Mouse (Mus musculus): ENCODE data around the gene Hist1h2ah. TPM values are rescaled to one million over a fixed set of nuclear protein-coding genes. Genes with fewer than 3 reads are reported as not detected.
A peak's percentile ranks its signal among the peaks of the same experiment; 100 is the strongest.
"Not testable (repeated sequence)": the region's sequence is repeated elsewhere in the genome, so short reads cannot be mapped to it uniquely, and the experiment has no call there.

Gene Hist1h2ah
- polyA plus RNA-seq, 1 experiment from 2014 or later: 7.8 TPM

DNA sequence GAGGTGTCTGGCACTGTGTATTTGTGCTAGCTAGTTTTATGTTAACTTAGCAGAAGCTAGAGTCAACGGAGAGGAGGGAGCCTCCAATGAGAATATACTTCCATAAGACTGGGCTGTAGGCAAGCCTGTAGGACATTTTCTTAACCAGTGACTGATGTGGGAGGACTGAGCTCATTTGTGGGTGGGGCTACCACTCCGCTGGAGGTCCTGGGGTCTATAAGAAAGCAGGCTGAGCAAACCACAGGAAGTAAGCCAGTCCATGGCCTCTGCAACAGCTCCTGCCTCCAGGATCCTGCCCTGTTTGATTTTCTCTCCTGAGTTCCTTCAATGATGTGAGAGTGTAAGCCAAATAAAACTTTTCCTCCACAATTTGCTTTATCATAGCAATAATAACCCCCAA is 9.9 kb upstream of the Hist1h2ah start:
- no peak for ATAC-seq (ENCODE audit: low FRiP score, low TSS enrichment)
- no peaks in the 10 kb centered on the region for H3K9me3 ChIP-seq (ENCODE audit: low read length)
- no peak overlapping the region for H3K4me2 ChIP-seq (replicated peaks; ENCODE audit: low read depth, low read length)
- H3K27me3 ChIP-seq (ENCODE audit: insufficient read depth, low read length): no peaks in the 10 kb centered on the region
- WGBS: 65% methylated on average over 2 of the region's 2 CpGs
- no peaks in the 10 kb centered on the region for H3K36me3 ChIP-seq (ENCODE audit: insufficient read depth, low read length)
- H3K4me1 ChIP-seq (ENCODE audit: insufficient read depth, low read length): peaks cover 19% of the 10 kb centered on the region
- no peak overlapping the region for H3K9ac ChIP-seq (replicated peaks; ENCODE audit: low read length)
- no peak overlapping the region for H3K4me3 ChIP-seq (ENCODE audit: low read length)
- no peak overlapping the region for H3K27ac ChIP-seq (ENCODE audit: low read length)

- H3K9me3 ChIP-seq (ENCODE audit: low read length): no peaks in the 10 kb centered on the region
- H3K4me3 ChIP-seq (ENCODE audit: low read length): peak overlapping the region; percentile 49; the same call in 1 of the 2 replicates
- peak overlapping the region; percentile 75; the same call in 1 of the 2 replicates for H3K27ac ChIP-seq (ENCODE audit: low read length)
- H3K4me1 ChIP-seq (ENCODE audit: insufficient read depth, low read length): peaks cover 25% of the 10 kb centered on the region
- no peak overlapping the region for H3K9ac ChIP-seq (replicated peaks; ENCODE audit: low read length)
- ATAC-seq (ENCODE audit: low FRiP score, low TSS enrichment): no peak
- no peaks in the 10 kb centered on the region for H3K27me3 ChIP-seq (ENCODE audit: insufficient read depth, low read length)
- no peaks in the 10 kb centered on the region for H3K36me3 ChIP-seq (ENCODE audit: insufficient read depth, low read length)
- H3K4me2 ChIP-seq (replicated peaks; ENCODE audit: low read depth, low read length): peak overlapping the region; percentile 61
- 88% methylated on average over 6 of the region's 6 CpGs for WGBS
These were observed 9.2 kb upstream of the Hist1h2ah start for GRCm38 (mm10) chr13:22044432-22045155.

- H3K9ac ChIP-seq (replicated peaks; ENCODE audit: low read length): peak overlapping the region; percentile 61
- H3K9me3 ChIP-seq (ENCODE audit: low read length): no peaks in the 10 kb centered on the region
- H3K4me1 ChIP-seq (ENCODE audit: insufficient read depth, low read length): peaks cover 25% of the 10 kb centered on the region
- peak; percentile 7; the same call in 1 of the 2 replicates for ATAC-seq (ENCODE audit: low FRiP score, low TSS enrichment)
- peak overlapping the region; percentile 89 for H3K27ac ChIP-seq (ENCODE audit: low read length)
- H3K27me3 ChIP-seq (ENCODE audit: insufficient read depth, low read length): no peaks in the 10 kb centered on the region
- H3K4me3 ChIP-seq (ENCODE audit: low read length): peak overlapping the region; percentile 49
- no peaks in the 10 kb centered on the region for H3K36me3 ChIP-seq (ENCODE audit: insufficient read depth, low read length)
- peak overlapping the region; percentile 61 for H3K4me2 ChIP-seq (replicated peaks; ENCODE audit: low read depth, low read length)
- under 1% methylated on average over 10 of the region's 14 CpGs for WGBS
These were observed 8.4 kb upstream of the Hist1h2ah start for GRCm38 (mm10) chr13:22043503-22044431.

- H3K27ac ChIP-seq (ENCODE audit: low read length): peak within 1 kb of the TSS; percentile 98
- H3K36me3 ChIP-seq (ENCODE audit: insufficient read depth, low read length); H3K27me3 ChIP-seq (ENCODE audit: insufficient read depth, low read length); H3K9me3 ChIP-seq (ENCODE audit: low read length): not testable (repeated sequence)
- peak within 1 kb of the TSS; percentile 82 for H3K4me2 ChIP-seq (replicated peaks; ENCODE audit: low read depth, low read length)
- WGBS: under 1% methylated on average over 38 of the region's 80 CpGs
- peak within 1 kb of the TSS; percentile 52 for H3K4me3 ChIP-seq (ENCODE audit: low read length)
- ATAC-seq (ENCODE audit: low FRiP score, low TSS enrichment): peak; percentile 95
- peak within 1 kb of the TSS; percentile 74 for H3K9ac ChIP-seq (replicated peaks; ENCODE audit: low read length)
- peaks cover 25% of the 10 kb centered on the region for H3K4me1 ChIP-seq (ENCODE audit: insufficient read depth, low read length)
These were observed 7.5 kb upstream of the Hist1h2ah start, which contains the start of the genes Hist1h2ag and Hist1h2bj for GRCm38 (mm10) chr13:22042568-22043502. Hist1h2ag (minus strand) TSS chr13:22042944. Hist1h2bj (plus strand) TSS chr13:22043214.

- ATAC-seq (ENCODE audit: low FRiP score, low TSS enrichment): no peak
- Histone ChIP-seq H3K36me3 (ENCODE audit: insufficient read depth, low read length) (no peaks in the 10 kb centered on the region), H3K9ac (replicated peaks; ENCODE audit: low read length) (peak overlapping the region; percentile 74), H3K4me1 (ENCODE audit: insufficient read depth, low read length) (peaks cover 29% of the 10 kb centered on the region), H3K4me3 (ENCODE audit: low read length) (peak overlapping the region; percentile 52), H3K4me2 (replicated peaks; ENCODE audit: low read depth, low read length) (peak overlapping the region; percentile 82), H3K27me3 (ENCODE audit: insufficient read depth, low read length) (no peaks in the 10 kb centered on the region), H3K9me3 (ENCODE audit: low read length) (no peaks in the 10 kb centered on the region), H3K27ac (ENCODE audit: low read length) (peak overlapping the region; percentile 98)
- WGBS: 5% methylated on average over 13 of the region's 13 CpGs
These were observed 6.5 kb upstream of the Hist1h2ah start for GRCm38 (mm10) chr13:22041651-22042567.

DNA sequence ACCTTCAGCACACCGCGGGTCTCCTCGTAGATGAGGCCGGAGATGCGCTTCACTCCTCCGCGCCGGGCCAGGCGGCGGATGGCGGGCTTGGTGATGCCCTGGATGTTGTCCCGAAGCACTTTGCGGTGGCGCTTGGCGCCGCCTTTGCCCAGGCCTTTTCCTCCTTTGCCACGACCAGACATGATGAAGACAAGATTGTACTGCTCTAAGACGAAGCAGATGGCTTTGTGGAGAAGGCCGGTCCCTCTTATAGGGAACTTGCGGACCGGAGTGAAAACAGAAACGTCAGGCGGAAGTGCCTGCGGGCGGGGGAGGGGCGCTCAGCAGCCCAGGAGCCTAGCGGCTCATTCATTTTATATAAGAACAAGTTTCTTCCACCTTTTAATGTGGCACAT is 5.8 kb upstream of the Hist1h2ah start, which contains the start of gene Hist1h4i:
Gene Hist1h4i (minus strand): TSS at position 221 of the 395 bp plus-strand sequence.
- H3K27me3 ChIP-seq (ENCODE audit: insufficient read depth, low read length); H3K9me3 ChIP-seq (ENCODE audit: low read length); H3K36me3 ChIP-seq (ENCODE audit: insufficient read depth, low read length): not testable (repeated sequence)
- H3K27ac ChIP-seq (ENCODE audit: low read length): peak within 1 kb of the TSS; percentile 98
- peaks cover 37% of the 10 kb centered on the region for H3K4me1 ChIP-seq (ENCODE audit: insufficient read depth, low read length)
- under 1% methylated on average over 20 of the region's 27 CpGs for WGBS
- H3K4me2 ChIP-seq (replicated peaks; ENCODE audit: low read depth, low read length): peak within 1 kb of the TSS; percentile 82
- peak within 1 kb of the TSS; percentile 57 for H3K4me3 ChIP-seq (ENCODE audit: low read length)
- ATAC-seq (ENCODE audit: low FRiP score, low TSS enrichment): peak; percentile 68
- H3K9ac ChIP-seq (replicated peaks; ENCODE audit: low read length): peak within 1 kb of the TSS; percentile 81

GRCm38 (mm10) chr13:22040464-22041141 is 5.2 kb upstream of the Hist1h2ah start:
- H3K9ac ChIP-seq (replicated peaks; ENCODE audit: low read length): peak overlapping the region; percentile 81
- peak overlapping the region; percentile 98 for H3K27ac ChIP-seq (ENCODE audit: low read length)
- H3K4me2 ChIP-seq (replicated peaks; ENCODE audit: low read depth, low read length): peak overlapping the region; percentile 82
- H3K9me3 ChIP-seq (ENCODE audit: low read length): no peaks in the 10 kb centered on the region
- H3K4me3 ChIP-seq (ENCODE audit: low read length): peak overlapping the region; percentile 57
- H3K4me1 ChIP-seq (ENCODE audit: insufficient read depth, low read length): peaks cover 37% of the 10 kb centered on the region
- no peaks in the 10 kb centered on the region for H3K36me3 ChIP-seq (ENCODE audit: insufficient read depth, low read length)
- no peaks in the 10 kb centered on the region for H3K27me3 ChIP-seq (ENCODE audit: insufficient read depth, low read length)
- WGBS: under 1% methylated on average over 19 of the region's 24 CpGs
- ATAC-seq (ENCODE audit: low FRiP score, low TSS enrichment): no peak

GRCm38 (mm10) chr13:22039951-22040463 is 4.6 kb upstream of the Hist1h2ah start:
- no peaks in the 10 kb centered on the region for H3K36me3 ChIP-seq (ENCODE audit: insufficient read depth, low read length)
- H3K4me3 ChIP-seq (ENCODE audit: low read length): peak overlapping the region; percentile 57
- H3K9me3 ChIP-seq (ENCODE audit: low read length): no peaks in the 10 kb centered on the region
- WGBS: 14% methylated on average over 2 of the region's 2 CpGs
- H3K4me2 ChIP-seq (replicated peaks; ENCODE audit: low read depth, low read length): peak overlapping the region; percentile 82
- ATAC-seq (ENCODE audit: low FRiP score, low TSS enrichment): no peak
- H3K27ac ChIP-seq (ENCODE audit: low read length): peak overlapping the region; percentile 98
- H3K4me1 ChIP-seq (ENCODE audit: insufficient read depth, low read length): peaks cover 37% of the 10 kb centered on the region
- peak overlapping the region; percentile 81 for H3K9ac ChIP-seq (replicated peaks; ENCODE audit: low read length)
- no peaks in the 10 kb centered on the region for H3K27me3 ChIP-seq (ENCODE audit: insufficient read depth, low read length)
